Mouse (Mus musculus) monocyte, adult 59 days (primary cell): ENCODE data around the gene Asb14. TPM values are rescaled to one million over a fixed set of nuclear protein-coding genes. Genes with fewer than 3 reads are reported as not detected.

Source experiments
- total RNA-seq, 2 experiments: library from RNA; stranded (reverse); gene quantifications; one replicate each; pipeline ENCODE4 v1.2.4; 2023

The Asb14 gene
- under 1 TPM in 1 of 2 experiments, not detected in 1; 0.55 TPM for total RNA-seq

GRCm38 (mm10) chr14:26894392-26894791 is at the start of gene Asb14:
TSS of gene Asb14 (plus strand) at chr14:26894557.

Other genes with a start within 250 kb of the Asb14 start
- gene Pde12, start 224.7 kb upstream of the Asb14 start, total RNA-seq = 1 to 10 TPM; 8.4 to 9.5 TPM
- 1 to 10 TPM; 2.6 to 2.9 TPM for gene Dnah12, start 201.3 kb upstream of the Asb14 start, total RNA-seq
- 10 to 100 TPM; 24.8 to 26.4 TPM for gene Appl1, start 76.7 kb downstream of the Asb14 start, total RNA-seq
- gene Hesx1, start 99.9 kb downstream of the Asb14 start, total RNA-seq = not detected
- gene Il17rd, start 144.4 kb downstream of the Asb14 start, total RNA-seq = 1 to 10 TPM in 1 of 2 experiments, under 1 TPM in 1; 0.88 to 2.3 TPM
- gene Arhgef3, start 220.3 kb downstream of the Asb14 start, total RNA-seq = 100 to 1,000 TPM; 156 to 171 TPM